Mouse (Mus musculus) c-Kit-positive CD71-positive TER-119-negative erythroid progenitor cells, embryonic 14.5 days (primary cell): ENCODE results near the gene Eif2b4.

ENCODE experiments used
- DNase-seq: peaks from one replicate; pipeline ENCODE4 v3.0.0-alpha.2; 2013; ENCODE audit warnings: low read depth

Eif2b4 gene

DNA sequence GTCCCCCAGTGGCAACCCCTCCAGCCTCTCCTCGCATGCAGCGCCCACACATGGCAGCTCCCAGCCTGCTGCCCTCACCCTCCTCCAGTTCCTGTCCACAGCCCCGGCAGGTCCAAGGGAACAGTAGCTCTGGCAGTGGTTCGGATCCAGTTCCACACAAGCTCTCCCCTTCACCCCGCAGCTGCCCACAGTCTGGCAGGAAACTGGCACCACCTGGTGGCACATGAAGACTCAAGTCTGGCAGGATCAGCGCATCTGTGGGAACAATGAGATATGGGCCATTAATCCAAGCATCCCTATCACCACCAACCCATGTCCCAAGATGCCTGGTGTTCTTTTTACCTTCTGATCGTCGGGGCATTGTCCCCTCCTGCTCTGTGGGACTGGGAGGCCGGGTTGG lies 6.7 kb upstream of the Eif2b4 start:
- DNase-seq: no peak

DNA sequence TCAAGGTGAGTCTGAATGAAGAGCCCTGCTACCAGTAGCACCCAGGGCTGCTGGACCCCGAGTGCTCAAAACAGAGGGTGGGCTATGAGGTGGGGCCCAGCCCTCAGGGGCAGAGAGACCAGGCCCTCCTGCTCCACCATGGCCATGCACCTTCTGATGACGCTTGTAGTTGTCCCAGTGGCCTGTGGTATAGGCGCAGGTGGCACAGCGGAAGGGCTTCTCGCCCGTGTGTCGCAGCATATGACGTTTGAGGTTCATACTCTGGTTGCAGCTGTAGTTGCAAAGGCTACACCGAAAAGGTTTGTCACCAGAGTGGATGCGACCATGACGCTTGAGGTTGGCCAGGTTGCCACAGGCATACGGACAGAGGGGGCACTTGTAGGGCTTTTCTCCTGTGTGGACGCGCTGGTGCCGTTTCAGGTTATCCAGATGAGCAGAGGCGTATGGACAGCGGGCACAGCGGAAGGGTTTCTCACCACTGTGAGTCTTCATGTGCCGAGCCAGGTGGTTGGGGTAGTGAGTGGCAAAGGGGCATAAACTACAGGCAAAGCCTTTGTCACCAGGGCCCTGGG lies 6.2 kb upstream of the Eif2b4 start:
- DNase-seq: no peak

DNA sequence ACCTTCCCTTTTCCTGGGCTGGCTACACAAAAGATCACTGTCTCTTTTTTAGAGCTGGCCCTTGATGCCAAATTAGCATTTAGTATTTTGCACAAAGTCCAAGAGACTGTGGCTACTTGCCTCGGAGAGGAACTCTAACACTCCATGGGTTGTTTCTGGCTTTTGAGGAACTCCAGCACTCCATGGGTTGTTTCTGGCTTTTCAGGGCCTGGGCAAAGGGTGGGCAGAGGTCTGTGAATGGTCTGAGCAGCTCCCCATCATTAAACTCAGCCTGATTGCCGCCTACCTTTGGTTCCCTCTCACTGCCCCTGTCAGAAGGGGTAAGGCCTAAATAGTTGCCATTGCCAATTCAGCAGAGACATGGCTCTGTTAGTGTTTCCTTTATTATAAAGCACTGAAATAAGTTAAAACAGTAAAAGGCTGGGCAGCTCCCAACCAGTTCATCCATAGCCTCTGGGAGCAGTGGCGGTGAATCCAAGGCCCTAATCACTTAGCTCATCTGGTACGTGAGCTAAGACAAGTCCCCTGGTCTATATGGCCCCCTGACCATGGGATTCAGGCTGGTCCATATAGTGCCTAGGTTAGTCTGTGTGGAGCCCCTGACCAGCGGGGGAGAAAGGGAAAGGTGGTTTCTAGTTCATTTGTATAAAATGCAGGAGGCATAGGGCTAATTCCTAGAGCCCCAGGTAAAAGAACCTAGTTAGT lies 5.5 kb upstream of the Eif2b4 start:
- no peak for DNase-seq

DNA sequence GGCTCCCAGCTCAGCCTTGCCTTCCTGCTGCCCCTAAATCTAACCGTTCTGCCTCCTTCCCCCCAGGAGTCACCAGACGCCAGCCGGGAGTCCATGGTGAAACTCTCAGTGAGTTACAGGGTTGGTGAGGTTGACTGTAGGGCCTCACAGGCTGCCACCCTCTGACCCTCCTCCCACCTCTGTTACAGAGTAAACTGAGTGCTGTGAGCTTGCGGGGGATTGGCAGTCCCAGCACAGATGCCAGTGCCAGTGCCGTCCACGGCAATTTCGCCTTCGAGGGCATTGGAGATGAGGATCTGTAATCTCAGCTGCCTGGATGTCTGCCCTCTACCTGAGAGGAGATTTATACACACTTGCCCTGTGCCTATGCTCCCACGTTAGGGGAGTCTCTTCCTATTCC lies 4.9 kb upstream of the Eif2b4 start:
- no peak for DNase-seq

DNA sequence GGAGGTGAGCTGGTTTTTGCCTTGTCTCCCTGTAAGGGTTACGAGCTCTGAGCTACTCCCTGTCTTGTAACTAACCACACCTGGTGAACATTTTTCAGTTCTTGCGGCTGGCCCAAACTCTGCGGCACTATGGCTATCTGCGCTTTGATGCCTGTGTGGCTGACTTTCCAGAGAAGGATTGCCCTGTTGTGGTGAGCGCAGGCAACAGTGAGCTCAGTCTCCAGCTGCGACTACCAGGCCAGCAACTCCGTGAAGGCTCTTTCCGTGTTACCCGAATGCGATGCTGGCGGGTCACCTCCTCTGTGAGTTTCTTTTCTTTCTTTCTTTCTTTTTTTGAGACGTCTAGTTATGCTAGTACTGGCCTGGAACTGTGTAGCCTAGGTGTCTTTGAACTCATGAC lies 3.8 kb upstream of the Eif2b4 start:
- no peak for DNase-seq

DNA sequence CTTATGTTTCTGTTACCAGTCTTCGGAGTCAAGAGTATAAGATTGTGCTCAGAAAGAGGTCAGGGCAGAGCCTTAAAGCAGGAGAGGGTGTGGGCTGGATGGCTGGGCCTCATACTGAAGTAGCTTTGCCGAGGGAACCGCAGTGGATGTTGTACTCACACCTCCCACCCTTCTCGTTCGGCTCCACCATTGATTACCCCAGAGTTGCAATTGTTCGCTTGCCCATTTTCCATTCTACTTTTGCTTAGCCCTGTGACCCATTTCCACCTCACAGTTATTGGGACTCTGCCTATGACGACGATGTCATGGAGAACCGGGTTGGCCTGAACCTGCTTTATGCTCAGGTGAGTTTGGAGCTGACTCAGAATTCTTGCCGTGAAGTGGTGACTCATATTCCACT lies 3.0 kb upstream of the Eif2b4 start:
- DNase-seq: no peak

DNA sequence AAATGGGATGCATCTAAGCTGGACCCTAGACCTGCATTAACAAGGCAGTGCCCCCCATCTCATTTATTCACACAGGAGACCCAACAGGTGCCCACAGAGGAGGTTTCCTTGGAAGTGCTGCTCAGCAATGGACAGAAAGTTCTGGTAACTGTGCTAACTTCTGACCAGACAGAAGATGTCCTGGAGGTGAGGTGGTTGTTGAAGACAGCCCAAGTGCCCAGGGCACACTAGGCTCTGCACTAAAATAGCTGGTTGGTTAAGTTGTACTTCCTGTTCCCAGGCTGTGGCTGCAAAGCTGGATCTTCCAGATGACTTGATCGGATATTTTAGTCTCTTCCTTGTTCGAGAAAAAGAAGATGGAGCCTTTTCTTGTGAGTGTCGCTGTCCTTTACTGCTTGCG lies 2.4 kb upstream of the Eif2b4 start:
- DNase-seq: no peak

DNA sequence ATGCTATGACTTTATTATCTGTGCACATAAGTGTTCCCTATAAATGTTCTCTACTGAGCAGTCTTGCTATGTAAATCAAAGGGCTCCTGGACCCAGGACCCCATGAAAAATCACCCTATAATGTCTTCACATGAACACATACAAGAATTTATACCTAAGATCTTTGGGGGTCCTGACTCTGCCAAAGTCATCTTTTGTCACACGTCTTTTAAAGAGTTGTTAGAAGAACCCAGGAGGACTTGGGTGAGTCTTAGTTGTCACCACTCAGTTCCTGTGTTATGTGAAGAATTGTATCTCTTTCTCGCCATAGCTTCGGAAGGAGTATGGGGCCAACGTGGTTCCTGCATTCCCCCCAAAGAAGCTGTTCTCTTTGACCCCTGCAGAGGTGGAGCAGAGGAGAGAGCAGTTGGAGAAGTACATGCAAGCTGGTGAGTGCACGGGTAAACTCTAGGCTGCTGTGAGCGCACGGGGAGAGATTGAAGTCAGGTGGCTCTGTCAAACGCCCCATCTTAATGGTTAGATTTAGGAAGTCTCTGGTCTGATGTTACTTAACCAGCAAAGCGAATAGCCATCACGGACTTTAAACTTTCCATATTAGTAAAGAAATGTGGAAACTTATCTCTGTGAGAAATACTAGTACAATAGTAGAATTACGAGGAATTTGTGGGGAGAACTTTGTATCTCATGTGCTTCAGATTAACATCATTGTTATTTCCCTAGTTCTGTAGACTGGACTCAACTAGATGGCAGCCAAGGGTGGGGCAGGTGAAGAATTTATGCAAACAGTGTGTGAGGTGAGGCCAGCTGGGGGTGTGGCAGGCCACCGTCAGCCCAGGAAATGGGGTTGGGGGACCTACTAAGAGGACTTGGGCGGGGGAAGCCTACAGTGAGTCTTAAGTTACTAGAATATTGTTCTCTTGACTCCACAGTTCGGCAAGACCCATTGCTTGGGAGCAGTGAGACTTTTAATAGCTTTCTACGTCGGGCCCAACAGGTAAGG lies 1.6 kb upstream of the Eif2b4 start:
- no peak for DNase-seq

DNA sequence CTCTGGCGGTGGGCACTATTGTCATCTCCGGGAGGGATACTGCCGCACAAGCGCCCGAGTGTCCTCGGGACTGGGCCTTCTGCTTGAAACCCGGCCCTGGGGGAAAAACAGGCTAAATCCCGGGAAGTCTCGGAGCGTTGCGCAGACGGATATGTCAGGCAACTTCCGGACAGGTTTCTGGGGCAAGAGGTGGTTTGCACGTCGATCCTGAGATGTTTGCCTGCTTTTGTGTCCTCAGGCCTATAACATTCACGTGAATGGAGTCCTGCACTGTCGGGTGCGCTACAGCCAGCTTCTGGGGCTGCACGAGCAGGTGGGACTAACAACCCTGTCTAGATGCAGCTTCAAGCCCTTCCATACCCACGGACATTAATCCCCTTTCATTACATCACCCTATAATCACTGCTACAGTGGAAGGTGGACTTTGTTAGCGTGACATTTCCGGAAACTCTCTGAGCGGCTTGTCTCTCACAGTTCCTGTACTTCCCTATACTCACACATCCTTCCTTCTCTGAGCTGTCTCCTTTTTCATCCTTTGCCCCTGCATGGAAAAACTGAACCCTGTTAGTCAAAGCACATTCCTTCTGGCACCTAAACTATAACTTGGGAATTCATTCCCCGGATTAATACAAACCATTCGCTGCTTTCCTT lies 526 bp upstream of the Eif2b4 start:
- no peak for DNase-seq

DNA sequence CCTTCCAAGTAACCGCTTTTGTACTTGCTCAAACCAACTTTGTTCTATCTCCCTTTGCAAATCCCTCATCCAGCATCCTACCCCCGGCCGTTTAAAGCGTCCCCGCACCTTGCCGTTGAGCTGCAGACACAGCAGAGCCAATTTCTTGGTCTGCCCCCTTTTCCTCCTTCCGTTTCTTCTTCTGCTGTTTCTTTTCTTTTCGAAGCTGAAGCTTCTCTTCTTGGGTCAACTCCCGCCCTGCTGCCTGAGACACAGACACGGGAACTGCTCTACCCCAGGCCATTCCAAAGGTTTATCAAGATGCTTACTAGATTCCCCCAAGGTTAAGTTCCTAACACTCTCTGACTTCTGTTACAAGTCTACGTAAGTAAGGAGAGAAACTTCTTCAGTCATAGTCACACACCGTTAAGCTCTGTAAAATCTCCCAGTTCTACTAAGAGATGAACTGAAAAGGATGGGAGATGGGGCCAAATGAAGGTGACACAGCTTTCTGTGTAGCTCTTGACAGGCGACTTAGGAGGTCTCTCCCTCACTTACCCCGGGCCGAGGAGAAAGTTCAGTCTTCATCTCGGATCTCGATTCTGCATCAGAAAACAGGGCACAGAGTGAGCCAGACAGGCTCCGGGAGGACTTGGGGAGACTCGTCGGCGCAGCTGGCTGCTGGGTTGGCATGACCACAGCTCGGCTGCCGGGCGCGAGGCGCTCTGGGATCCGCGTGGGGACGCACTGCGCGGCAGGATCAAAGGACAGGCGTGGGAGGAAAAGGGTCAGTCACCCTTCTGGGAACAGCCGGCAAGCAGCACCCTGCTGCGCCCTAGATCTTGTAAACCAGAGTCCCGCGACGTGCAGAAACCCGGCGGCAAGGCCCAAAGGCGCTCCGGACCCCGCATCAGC lies 938 bp downstream of the Eif2b4 start:
- DNase-seq: no peak

DNA sequence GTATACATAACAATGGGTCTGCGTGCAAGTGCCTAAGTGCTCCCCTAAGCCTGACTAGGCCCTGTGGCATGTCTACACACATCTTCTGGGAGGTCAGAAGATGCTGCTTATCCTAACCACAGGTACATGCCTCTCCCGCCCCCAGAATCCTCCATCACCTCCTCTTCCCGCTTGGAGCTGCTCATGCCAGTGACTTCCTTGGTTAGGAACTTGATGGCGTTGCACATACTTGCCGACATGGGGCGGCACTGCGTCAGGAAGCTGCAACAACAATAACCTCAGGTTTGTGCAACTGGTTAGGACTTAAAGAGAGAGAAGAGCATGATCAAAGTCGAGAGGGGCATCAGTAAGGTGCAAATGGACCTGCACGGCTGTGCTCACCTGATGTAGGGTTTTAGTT lies 3.0 kb downstream of the Eif2b4 start:
- no peak for DNase-seq

DNA sequence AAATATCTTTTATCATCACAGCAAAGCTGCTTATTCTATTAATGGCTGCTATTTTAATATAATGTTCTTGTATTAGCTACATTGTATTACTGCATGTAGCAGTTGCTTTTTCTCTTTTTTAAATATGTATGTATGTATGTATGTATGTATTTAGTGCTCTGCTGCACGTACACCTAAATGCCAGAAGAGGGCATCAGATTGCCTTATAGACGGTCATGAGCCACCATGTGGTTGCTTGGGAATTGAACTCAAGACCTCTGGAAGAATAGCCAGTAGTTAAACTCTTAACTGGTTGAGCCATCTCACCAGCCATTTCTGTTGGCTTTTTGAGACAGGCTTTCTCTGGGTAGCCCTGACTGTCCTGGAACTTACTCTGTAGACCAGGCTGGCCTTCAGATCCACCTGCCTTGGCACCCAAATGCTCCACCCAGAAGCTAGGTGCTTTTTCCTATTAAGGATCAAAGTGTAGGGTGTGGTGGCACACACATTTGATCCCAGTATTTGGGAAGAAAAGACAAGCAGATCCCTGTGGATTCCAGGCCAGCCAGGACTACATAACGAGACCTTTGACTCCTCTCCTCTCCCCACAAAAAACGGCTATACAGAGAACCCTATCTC lies 4.9 kb downstream of the Eif2b4 start:
- DNase-seq: no peak

DNA sequence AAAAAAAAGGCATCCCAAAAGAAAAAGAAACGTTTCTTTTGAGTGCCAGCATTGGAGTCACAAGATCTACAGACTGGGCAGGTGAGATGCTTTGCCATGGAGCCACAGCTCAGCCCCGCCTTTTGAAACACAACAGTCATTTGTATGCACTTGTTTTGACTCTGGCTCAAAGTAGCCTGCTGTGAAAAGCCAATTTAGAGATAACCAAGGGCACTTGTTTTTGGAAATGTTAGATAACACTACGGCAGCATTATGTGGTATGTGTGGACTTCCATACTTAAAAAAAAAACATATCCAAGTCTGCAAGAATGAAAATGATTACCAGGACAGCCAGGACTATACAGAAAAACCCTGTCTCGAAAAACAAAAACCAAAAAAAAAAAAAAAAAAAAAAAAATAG lies 9.6 kb downstream of the Eif2b4 start:
- DNase-seq: peak; percentile 63

DNA sequence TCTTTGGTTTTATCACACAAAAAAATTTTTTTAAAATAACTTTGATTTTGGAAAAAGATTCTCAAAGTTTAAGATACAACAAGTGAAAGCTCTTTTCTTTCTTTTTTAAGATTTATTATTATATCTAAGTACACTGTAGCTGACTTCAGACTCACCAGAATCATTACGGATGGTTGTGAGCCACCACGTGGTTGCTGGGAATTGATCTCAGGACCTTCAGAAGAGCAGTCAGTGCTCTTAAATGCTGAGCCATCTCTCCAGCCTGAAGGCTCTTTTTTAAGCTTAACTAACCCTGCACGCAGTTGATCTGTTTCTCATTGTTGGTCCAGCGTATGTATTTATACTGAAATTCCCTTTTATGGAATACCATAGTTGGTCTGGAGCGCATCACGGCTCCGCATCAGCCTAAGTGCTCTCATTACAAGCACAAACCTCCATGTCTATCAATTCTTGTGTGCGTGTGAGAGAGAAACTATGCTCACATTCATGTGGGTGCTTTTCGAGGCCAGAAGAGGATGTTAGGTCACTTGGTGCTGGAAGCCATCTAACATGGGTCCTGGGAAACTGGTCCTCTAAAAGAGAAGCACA lies 12.0 kb downstream of the Eif2b4 start:
- DNase-seq: no peak

DNA sequence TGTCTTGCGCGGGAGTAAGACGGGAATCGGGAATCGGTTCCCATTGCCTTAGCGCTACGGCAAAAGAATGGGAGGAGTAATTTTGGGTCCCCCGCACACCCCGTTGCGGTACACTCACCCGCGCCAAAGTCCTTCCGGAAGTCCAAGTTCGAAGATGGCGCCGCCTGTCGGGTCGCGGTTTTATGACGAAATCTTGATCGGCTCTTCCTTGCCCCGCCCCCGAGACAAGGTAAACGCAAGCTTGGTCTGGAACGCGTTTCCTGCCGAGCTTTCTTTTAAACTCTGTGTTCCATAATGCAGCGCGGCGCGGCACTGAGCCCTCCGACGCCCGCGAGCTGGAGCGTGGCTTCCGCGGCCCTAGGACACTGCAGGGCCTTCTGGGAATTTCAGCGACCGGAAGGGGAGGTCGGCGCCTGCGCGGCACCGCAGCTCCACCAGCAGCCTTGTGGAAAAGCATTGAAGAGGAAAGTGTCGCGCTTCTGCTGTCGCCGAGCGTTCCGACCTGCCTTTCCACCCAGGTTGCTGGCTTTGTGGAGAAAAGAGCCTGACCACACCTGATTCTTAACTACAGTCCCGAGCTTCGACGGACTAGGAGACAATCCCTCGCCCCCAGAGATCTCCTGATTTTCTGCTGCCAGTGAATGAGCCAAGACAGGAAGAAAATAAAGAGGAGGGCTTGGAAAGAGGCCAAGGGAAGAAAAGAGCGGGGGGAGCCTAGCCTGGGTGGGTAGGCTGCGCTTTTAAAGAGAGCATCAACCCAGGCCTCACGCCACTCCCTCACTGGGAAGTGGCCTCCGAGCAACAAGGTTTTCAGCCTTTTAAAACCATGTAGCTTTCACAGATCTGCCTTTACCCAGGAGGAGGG lies 13.2 kb downstream of the Eif2b4 start, which contains the start of the genes Gm29609 and Gtf3c2:
Gene Gm29609 (minus strand): TSS at position 146 of the 865 bp plus-strand sequence.
Gene Gtf3c2 (minus strand): TSS at position 379 of the 865 bp plus-strand sequence.
- DNase-seq: peak; percentile 92

DNA sequence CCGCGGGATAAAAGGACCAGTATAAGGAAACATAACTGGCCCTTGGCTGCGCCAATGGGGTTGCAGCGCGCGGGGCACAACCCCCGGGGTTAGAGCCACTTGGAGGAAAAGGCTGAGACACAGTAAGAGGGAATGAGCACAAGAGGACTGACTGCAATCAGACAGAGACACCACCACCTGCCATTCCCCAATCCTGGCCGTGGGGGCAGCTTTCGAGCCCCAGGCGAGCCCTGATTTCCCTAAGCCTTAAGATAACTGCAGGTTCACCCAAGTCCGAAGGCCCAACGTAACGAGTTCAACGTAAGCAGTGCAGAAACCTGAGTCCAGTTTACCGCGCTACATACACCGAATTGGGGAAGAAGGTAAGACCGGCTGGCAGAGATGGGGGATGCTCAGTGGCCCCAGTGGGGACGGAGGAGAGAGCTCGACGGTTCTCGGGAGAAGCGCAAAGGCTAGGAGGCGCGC lies 13.9 kb downstream of the Eif2b4 start:
- DNase-seq: peak; percentile 61

DNA sequence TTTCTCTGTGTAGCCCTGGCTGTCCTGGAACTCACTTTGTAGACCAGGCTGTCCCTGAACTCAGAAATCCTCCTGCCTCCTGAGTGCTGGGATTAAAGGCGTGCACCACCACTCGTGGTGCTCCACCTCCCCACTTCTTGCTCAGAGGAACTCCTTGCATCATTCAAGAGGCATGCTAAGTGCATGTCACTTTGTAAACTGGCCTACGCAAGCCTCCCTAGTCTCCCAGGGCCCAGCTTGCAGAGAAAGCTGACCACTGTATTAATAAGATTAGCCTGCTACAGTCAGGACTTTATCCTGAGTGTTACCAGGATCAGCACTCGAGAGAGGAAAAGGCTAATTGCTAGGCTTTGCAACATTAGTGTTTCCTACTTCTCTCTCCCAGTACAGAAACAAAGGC lies 24.6 kb downstream of the Eif2b4 start:
- DNase-seq: no peak

DNA sequence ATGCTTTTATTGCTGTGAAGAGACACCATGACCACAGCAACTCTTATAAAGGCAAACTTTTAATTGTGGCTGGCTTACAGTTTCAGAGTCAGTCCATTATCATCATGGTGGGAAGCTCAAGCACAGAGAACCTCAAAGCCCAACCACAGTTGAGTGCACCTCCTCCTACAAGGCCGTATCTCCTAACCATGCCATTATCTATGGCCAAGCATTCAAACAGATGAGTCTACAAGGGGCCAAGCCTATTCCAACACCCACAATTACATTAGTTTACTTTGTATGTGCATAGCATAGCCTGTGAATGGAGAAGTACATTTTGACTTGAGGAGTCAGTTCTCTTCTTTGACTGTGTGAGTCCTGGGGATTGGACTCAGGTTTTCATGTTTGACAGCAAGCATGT lies 28.4 kb downstream of the Eif2b4 start:
- DNase-seq: no peak

DNA sequence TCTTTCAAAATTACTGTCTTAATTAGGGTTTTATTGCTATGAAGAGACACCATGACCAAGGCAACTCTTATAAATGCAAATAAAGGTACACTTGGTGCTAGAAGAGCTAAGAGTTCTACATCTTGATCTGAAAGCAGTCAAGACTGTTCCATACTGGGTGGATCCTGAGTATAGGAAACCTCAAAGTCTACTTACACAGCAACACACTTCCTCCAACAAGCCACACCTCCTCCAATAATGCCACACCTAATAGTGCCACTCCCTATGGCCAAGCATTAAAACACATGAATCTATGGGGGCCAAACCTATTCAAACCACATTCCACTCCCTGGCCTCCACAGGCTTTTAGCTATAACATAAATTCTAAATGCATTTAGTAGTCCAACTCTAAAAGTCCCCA lies 30.8 kb downstream of the Eif2b4 start:
- no peak for DNase-seq
